Mouse (Mus musculus): Measurements from ENCODE around the gene Corin.

GRCm38 (mm10) chr5:72471746-72472145 is 32.5 kb downstream of the Corin start:
- TF ChIP-seq MAX (IDR thresholded peaks at IDR 0.05; ENCODE audit: low read depth), result no peak
- TF ChIP-seq MYOG (IDR thresholded peaks at IDR 0.05; ENCODE audit: control insufficient read depth in 1 of 3, insufficient read depth in 1 of 3, insufficient read length in 2 of 3, low read depth in 2 of 3), result no peak
